Mouse (Mus musculus) bone marrow, adult 2 months (tissue): ENCODE data around the gene Lrfn2.

Experiments used
- CTCF ChIP-seq: fragments of 200-500 bp; IDR thresholded peaks from 2 replicates; pipeline ENCODE4 v1.5.1; 2011; ENCODE audit warnings: low read length, control low read depth; ENCODE audit not compliant: control insufficient read depth, insufficient read depth
- POLR2A ChIP-seq: fragments of 200-500 bp; IDR thresholded peaks from 2 replicates; pipeline ENCODE4 v1.6.1; 2011; ENCODE audit warnings: low read depth, mild to moderate bottlenecking, control low read depth, low read length, borderline replicate concordance; ENCODE audit not compliant: control insufficient read depth

DNA sequence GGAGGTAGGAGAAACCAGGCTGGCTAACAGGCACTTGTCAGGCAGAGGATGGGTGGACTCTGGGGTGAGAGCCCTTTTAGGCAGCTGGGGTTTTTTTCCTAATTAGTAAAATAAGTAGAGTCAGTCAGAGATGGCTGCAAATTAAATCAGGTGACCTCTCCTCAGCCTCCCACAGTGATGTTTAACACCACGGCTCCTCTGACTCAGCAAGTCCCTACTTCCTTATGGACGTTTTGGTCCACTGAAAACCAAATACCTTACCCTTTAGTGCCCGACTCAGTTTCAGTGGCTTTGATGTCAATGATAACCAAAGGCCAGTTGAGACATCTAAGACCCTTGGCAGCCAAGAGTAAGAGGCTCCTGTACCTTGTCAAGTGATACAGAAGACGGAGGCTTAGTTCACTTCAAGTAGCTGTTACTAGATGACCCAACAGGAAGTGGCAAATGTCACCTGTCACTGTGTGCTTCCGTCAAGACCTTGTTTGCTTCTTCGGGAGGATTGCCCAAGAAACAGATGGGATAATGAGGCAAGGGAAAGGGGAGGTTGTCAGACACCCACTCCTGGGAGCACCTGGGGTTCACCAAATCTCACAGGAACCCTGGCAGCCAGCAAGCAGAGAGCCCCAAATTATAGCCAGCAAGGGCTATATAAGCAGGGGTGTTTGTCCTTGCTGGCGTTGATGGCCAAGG, 77.3 kb downstream of the Lrfn2 start:
- TF ChIP-seq CTCF (no peak), POLR2A (no peak)
